Mouse (Mus musculus): ENCODE measurements around the gene Abl1.

Abl1 gene

DNA sequence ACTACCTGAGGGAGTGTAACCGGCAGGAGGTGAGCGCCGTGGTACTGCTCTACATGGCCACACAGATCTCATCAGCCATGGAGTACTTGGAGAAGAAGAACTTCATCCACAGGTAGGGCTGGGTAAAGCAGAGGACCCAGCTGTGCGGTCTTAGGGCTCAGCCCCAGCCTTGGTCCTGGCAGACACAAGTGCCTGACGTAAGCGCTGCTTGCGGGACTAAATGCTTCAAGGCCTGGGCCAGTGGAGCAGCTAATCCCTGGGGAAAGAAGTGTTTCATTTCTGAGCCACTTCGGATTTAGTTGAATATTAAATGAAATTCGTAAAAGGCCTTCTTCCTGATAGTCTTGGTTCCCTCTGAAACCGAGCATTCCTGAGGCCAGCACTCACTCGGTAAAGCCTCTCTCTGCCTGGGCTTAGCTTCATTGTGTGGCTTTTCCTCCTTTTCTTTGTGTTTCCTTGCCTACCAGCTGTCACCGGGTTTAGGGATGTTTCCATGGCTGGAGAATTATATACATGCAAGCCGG lies 102.6 kb downstream of the Abl1 start:
- no peak for DNase-seq

DNA sequence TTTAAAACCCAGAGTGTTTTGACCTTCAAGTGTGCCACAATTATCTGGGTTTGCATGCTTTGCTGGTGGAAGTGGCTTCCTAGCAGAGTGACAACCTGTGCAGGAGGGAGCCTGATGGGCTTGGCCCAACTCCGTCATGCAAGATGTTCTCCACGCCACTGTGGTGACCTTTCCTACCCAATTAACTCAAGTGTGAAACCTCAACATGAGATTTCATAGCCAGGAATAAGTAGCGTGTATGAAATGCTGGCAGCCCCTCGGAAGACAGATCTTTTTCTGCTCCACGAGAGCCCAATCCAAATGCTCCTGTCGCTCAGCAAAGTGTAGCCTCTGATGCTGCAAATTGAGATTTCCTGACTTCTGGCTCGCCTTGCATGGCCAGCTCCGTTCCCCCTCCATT lies 103.1 kb downstream of the Abl1 start:
- no peak for DNase-seq

DNA sequence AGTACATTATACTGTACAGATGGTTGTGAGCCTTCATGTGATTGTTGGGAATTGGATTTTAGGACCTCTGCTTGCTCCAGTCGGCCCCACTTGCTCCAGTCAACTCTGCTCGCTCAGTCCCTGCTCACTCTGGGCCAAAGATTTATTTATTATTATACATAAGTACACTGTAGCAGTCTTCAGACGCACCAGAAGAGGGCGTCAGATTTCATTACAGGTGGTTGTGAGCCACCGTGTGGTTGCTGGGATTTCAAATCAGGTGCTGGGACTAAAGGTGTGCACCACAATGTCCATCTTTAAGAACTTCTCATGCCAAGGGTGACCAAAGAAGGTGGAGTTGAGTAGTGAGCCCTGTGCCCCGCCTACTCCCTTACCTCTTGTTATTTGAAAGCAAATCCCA lies 104.4 kb downstream of the Abl1 start:
- no peak for DNase-seq

DNA sequence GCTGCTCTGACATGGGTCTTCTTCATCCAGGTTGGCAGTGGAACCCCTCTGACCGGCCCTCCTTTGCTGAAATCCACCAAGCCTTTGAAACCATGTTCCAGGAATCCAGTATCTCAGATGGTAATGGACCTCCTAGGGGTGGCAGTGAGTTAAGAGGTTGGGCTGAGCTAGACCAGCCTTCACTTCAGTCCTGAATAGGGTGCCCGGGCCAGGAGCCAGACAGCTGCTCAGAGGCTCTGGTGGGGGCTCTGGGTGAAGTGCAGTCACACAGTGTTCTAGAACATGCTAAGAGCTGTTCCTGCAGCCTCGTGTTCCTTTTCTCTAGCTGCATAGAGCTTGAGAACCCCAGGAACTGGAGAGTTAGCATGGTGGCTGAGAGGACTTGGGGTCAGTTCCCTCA lies 108.8 kb downstream of the Abl1 start:
- DNase-seq, result no peak

- DNase-seq, result no peak
Measured at GRCm38 (mm10) chr2:31801416-31801815, 113.2 kb downstream of the Abl1 start.

DNA sequence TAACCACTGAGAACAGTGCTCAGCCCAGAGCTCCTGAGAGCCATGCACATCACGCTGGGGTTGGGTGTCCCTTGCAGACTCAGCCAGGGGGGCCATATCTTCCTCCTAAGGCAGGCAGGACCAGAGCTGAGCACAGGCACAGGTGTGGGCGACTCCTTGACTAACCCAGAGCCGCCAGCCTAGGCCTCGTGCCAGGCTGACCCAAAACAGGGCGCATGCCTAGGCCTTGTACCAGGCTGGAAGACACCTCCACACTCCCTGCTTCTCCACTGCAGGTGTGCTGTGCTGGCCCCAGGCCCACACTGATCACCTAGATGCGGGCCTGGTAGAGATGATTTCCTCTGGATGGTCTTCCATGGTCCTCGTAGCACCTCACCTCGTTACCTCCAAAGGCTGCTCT lies 114.6 kb downstream of the Abl1 start:
- no peak for DNase-seq

DNA sequence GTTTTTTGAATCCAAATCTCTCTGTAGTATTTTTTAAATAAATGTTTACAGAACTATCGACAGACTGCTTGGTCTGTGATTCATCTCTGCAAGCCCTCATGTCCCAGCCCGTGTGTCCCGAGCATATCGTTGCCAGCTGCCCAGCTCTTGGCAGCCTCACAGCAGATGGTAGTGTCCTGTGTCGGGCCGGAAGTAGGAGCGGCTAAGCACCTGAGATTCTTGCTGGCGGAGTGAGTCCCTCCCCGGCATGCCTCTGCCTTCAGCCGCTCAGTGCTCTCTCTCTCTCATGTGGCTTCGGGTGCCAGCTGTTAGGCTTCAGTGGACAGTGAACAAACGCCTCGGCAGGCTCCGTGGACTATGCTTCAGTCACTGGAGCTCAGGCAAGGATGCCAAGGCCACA lies 115.3 kb downstream of the Abl1 start:
- DNase-seq, result no peak

- DNase-seq, result no peak
Measured at GRCm38 (mm10) chr2:31806639-31807382, 118.6 kb downstream of the Abl1 start.

DNA sequence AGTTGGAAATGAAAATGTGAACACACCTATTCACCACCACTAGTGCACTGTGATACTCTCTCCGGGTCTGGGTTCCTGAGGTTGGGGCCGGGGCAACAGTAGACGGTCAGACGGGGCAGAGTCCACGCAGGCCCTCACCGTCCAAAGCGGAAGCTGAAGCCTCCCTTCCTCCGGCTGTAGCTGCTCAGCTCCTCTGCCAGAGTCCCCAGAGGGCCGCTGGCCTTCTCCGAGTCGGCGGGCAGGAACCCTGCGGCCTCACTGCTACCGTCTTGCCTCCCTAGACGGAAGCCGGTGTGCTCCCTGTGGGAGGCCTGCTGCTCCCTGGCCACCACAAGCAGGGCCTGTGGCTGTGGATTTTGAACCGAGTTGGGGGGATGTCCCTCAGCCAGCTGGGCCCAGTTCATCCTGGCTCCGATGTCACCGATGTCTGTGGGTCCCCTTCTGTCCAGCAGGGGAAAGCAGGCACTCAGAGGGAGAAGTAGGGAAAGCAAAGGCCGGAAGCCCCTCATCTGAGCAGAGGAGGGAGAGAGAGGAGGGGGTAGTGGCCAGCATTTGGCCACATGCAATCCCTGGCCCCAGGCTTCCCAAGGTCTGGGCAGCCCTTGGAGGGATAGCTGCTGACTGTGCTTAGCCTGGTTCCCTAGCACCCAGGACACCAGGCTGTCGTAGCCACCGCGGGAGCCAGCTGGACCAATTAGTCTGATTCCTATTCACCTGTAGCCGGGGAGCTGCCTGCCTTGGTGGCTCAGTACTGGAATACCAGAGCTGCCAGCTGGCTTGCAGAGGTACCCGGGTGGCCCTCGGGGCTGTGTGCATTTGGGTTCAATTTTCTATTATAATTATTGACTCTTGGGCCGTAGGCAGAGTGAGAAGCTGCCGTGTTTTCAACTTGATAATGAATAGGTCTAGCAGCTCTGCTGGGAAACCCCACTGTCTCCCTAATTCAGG lies 120.5 kb downstream of the Abl1 start:
- DNase-seq, result no peak

- no peak for DNase-seq
Measured at GRCm38 (mm10) chr2:31809358-31809740, 121.2 kb downstream of the Abl1 start.

GRCm38 (mm10) chr2:31810444-31810843 lies 122.3 kb downstream of the Abl1 start, which contains the start of gene Qrfp:
Gene Qrfp (minus strand): TSS chr2:31810580.
- DNase-seq, result no peak

DNA sequence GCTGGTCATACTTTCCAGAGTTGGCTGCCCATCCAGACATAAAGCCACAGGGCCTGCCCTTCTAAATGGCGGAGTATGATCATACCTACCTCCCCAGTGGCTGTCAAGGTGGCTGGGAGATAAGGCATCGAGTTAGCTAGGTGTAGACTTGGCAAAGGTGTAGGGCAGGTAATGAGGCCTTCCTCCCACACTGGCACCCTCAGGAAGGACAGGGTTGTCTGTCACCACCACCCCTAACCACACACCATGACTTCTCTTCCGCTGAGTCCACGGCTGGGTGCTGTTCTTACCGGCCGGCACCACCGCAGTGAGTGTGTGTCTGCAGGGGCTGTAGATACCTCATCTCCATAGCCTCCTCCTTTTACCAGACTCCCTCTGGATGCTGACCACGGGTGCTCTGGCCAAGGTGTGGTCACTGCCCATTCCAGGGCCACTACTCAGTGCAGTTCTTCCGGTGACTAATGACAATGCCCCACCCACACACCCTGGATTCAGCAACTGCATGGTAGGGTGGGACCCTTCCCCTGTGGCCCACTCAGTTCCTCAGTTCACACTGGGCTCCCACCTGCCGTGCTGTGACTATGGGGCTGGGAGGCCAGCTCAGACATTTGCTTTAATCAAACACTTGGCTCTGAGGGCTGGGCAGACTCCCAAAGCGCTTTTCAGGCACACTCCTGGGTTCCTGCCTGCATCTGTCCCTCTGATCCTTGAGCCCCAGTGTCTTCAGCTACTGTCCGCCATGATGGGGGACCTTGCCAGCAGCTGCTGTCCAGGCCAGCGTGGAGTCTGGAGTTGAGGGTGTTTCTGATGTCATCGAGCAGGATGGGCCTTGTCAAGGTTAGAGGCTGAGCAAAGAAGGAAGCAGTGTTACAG lies 123.1 kb downstream of the Abl1 start:
- DNase-seq, result no peak

GRCm38 (mm10) chr2:31813641-31814040 lies 125.5 kb downstream of the Abl1 start:
- DNase-seq, result no peak

GRCm38 (mm10) chr2:31814699-31815098 lies 126.5 kb downstream of the Abl1 start:
- DNase-seq, result peak; percentile 50 to 66

DNA sequence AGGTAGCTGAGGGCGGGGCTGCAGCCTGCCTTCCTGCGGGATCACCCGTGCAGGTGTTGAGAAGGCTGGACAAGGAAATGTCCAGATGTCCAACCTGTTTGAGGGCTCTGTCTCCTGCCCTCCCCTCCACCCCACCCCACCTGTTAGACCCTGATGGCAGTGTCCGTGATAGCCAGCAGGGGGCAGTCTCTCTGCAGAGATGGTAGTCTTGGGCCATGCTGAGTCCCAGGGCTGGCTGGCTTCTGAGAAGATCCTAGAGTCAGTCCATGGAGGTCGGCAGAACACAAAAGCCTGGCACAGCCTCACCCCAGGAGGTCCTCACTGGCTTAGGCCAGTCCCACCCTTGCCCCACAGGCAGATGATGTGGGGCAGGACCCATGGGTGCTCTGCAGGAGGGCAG lies 127.2 kb downstream of the Abl1 start:
- peak; percentile 66 for DNase-seq

- no peak for DNase-seq
Measured at GRCm38 (mm10) chr2:31822524-31823371, 134.6 kb downstream of the Abl1 start.

DNA sequence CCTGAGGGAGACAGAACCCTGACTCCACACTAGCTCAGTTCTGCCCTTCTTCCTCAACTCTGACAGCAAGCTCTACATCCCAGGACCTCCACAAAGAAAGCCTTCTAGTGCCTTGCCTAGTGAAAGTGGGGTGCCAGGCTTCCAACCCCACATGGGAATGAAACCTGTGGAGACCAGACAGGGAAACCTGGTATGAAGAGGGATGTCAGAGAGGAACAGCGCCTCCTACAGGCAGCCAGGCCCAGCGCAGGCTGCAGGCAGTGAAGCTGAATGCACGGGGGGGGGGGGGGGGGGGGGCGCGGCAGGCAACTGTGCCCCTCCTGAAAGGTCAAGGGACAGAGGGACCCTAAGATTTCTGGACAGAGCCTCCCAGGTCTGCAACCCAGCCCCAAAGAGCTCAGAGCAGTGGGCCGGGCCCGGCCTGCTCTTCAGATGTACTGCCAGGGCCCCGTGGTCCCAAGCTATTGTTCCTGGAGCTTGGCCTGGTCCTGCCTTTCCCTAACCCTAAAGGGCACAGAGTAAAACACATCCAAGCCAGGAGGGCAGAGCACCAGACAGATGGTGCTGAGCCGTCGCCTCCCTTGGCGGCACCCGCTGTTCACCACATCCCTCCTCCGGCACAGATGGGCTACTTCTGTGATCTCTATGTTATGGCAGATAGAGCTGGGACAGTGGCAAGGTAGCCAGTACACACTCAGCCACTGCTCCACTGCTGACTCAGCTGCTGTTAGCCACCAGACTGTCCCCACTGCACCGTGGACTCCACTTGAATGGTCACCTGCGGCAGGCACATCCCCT lies 136.0 kb downstream of the Abl1 start:
- DNase-seq, result peak; percentile 38 to 50

DNA sequence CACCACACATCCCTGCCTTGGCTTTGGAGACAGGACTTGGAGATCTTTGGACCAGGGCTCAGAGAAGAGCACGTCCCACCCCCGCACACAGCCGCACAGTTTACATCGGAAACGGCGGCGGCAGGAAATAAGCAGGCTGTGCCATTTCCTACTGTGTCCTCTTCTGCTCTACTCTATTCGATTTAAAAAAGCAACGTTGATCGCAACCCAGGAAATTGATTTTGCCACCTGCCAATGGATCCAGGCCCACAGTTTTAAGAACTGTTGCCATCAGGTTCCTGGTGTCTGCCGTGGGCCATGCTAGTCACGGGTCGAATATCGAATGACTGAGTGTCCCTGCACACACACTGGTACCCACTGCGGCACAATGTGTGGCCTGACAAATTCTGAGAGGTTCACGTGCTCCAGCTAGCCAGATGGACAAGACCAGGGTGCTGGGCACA lies 137.3 kb downstream of the Abl1 start:
- DNase-seq, result peak; percentile 41 to 59

GRCm38 (mm10) chr2:31826094-31827085 lies 138.2 kb downstream of the Abl1 start:
- DNase-seq, result no peak

Data from thymus, postnatal 36 days (tissue).